Mouse (Mus musculus) kidney, adult 2 months (tissue): ENCODE measurements around the gene Ifrd1.

Experiments
- CTCF ChIP-seq: fragments of 200-500 bp; conservative IDR thresholded peaks from 2 replicates; pipeline ENCODE4 v1.5.1; 2011; ENCODE audit warnings: low read depth, mild to moderate bottlenecking, control low read depth, low read length, moderate library complexity, mixed read lengths; ENCODE audit not compliant: insufficient read depth, insufficient read length
- POLR2A ChIP-seq: fragments of 200-500 bp; IDR thresholded peaks from one replicate; pipeline ENCODE4 v1.6.1; 2011; ENCODE audit warnings: low read depth, low read length, control low read depth

DNA sequence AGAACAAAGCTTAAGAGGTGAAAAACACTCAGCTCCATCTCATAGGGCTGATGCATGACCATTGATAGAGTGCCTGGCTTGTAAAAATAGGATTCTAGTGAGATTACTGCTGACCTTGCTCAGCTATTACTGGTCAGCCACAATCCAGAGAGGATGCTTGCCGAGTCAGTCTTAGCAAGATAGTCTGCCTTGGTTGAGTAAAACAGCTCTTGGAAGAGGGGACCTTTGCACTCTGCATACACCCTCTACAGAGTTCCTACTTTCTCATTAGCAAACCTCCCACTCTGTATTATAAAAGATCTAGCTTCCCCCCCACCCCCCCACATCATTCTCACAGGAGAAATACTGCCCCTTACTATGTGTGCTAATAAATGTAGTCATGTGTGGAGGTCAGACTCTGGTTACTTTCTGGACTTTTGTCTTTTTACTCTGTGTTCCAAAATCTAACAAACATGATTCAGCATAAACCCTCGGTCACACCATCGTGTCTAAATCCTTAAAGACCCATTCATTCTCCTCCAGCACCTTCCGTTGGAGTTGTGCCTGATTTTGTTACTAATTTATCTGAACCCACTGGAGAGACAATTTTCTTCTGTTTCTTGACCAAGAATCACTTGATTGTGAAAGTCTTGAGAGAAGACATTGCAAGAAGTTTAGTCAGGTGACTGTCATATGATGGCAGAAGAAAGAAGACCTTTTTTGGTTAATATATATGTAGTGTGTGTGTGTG, 32.5 kb upstream of the Ifrd1 start:
- TF ChIP-seq POLR2A: no peak
- TF ChIP-seq CTCF: no peak
